Mouse (Mus musculus): ENCODE measurements around the gene Gjd3.

Gene Gjd3

DNA sequence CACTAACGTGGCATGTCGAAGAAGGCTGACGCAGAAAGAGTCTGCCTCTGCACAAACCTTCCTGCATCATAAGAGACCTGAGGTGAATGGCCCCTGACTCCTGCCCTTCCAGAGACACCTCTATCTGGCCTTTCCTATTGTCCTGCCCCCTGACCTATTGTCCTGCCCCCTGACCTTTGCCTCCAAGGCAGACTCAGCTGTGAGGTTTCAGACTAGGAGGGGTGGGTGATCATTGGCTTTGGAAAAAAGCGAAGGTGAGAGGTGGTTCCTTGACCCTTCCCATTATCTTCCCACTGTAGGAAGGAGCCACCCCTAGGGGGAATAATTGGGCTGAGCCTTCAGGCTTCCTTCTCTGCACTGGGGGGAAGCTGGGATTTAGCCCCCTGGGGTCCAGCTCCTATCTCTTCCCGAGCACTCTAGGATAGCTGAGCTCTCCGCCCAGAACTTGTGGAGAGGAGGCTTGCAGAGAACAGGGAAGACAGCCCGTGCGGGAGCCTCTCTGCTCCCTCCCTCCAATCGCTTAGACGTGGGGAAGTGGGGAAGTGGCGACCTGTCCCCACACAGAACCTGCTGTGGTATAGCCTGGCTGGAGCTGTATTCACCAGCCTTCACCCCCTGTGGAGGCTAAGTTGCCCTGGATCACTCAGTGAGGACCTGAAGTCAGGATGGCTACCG is 20.3 kb downstream of the Gjd3 start:
- no peak for DNase-seq (ENCODE audit: low spot score)

DNA sequence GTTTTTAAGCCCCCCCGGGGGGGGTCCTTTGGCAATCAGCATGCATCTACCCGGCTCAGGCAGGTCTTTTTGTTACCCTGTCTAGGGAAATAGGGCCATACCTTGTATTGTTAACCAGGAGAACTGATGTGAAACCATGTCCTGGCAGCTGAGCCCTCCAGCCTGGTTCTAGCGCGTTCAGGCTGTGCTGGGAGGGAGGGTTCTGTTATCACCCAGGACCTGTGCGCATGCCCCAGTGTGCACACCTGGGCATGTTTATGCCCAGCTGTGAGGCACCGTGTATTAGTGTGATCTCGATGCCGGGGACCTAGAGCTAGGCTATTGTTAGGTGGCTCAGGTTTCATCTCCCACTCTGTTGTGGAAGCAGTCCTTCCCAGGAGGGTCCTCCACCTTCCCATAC is 21.1 kb downstream of the Gjd3 start:
- peak; percentile 51 for DNase-seq (ENCODE audit: low spot score)

DNA sequence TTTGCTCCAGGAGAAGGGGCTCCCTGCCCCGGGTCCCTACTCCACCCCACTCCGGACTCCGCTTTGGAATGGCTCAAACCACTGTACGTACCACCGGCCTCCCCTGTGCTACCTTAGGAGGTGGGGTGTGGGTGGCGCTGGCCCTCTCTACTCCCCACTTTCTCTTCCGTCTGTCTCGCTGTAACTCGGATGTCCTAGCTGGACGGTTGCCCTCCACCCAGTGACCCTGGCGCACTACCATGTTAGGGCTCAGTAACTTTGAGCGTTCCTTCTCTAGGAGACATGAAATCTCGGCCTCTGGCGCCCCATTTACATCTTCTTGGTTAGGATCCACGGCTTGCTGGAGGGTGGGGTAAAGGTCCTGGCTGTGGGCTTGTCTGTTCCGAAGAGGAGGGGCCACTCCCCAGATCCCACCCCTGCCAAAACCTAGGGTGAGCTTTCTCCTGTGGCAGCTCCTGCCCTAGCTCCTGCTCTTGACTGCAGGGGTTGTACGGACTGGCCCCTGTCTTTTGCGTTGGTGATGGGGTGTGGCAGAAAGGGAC is 21.7 kb downstream of the Gjd3 start:
- DNase-seq (ENCODE audit: low spot score): no peak

DNA sequence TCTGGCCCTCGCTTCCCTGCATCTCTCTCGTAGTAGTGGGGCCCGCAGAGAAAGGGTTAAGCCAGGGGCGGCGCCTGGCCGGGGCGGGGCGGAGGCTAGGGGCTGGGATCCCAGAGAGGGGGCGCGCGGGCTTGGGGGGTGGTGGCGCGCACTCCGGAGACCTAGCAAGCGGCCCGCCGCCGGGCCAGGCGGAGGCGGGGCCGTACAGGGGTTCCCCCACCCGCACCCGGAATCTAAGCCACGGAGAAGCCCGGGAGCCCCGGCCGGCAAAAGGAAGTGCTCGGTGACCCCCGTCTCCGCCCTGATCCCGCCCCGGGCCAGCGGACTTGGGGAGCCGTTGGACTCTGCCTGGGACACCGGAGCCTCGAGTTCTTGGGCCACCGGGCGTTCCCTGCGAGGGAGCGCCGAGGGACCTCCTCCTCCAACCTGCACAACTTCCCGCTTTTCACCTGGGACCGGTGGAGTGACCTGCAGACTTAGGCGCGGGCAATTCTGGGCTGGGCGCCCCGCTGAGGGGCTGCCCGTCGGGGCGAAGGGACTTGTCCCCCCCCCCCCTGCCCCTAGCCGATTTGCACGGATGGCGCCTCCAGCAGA is 22.4 kb downstream of the Gjd3 start:
- DNase-seq (ENCODE audit: low spot score): peak; percentile 55

DNA sequence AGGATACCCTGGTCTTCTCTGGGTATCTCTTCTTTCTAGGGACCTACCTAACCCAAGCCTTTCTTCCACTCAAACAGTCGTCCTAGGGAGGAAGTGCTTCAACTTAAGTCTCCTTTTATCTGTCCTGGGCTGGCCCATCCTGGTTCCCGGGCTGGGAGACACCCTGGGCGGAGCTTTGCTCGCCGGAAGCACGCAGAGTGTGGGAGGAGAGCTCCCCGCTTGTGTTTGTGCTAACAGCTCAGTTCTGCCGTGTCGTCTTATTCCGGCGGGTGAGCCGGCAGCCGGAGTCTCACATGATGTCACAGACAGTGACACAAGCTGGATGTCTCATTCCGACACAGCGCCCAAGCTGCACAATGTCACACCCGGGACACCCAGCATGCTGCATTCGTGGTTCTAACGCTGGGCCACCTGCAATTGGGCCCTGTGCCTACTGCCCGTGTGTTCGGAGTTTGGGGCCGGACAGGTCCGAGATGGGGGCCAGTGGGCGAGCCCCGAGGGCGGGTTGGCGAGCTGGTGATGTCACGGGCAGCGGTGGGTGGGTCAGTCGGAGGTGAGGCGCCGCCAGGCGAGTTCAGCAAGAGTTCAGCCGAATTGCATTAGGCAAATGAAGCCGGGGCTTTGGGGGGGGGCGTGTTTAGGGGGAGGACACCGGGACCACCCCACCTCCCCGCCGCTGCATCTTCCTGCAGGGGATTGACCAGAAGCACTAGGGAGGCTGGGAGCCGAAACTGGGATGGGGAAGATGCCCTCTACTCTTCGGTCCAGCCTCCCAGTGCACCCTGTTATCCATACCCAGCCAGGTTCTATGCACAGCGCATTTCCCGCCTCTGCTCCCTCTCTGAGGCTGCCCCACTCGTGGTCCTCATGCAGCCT is 23.1 kb downstream of the Gjd3 start:
- DNase-seq (ENCODE audit: low spot score): peak; percentile 94

DNA sequence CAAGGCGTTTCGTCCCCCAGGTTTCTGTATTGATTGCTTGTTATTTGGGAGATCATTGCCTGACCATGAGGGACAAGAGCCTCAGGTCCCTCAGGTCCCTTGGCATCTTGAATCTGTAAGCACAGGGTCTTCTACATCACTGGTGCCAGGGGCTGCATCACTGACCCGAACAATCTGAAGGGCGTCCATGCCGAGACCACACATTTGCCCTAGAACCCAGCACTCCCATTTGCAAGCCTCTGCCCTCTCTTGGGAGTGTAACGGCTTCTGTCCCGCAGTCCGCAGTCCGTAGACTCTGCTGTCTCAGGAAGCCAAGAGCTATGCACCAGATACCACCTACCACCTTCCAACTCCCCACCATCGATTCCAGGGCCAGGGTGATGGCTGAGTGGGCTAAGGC is 26.5 kb downstream of the Gjd3 start:
- DNase-seq (ENCODE audit: low spot score): no peak

DNA sequence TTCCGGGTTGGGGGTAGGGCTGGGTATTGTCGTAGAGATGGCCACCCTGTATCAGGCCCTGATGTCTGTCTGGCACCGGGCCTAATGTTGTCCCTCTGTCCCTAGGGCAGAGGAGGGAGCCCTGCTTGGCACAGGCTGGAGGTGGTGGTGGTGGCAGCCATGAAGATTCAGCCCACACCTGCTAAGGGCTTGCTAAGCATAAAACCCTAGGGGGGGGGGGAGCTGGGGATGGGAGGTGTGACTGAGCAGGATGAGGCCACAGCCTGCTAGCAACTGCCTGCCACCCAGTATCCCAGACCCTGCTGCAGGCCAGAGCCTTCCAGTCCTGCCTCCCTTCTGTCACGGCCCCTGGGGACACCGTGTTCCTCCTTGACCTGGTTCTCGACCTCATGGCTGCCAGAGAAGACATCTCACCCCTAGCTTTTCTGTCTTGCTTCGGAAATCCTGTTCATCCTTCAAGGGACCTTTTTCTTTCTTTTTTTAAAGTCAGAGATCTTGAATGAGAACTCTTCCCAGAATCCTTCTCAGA is 27.0 kb downstream of the Gjd3 start:
- DNase-seq (ENCODE audit: low spot score): no peak

DNA sequence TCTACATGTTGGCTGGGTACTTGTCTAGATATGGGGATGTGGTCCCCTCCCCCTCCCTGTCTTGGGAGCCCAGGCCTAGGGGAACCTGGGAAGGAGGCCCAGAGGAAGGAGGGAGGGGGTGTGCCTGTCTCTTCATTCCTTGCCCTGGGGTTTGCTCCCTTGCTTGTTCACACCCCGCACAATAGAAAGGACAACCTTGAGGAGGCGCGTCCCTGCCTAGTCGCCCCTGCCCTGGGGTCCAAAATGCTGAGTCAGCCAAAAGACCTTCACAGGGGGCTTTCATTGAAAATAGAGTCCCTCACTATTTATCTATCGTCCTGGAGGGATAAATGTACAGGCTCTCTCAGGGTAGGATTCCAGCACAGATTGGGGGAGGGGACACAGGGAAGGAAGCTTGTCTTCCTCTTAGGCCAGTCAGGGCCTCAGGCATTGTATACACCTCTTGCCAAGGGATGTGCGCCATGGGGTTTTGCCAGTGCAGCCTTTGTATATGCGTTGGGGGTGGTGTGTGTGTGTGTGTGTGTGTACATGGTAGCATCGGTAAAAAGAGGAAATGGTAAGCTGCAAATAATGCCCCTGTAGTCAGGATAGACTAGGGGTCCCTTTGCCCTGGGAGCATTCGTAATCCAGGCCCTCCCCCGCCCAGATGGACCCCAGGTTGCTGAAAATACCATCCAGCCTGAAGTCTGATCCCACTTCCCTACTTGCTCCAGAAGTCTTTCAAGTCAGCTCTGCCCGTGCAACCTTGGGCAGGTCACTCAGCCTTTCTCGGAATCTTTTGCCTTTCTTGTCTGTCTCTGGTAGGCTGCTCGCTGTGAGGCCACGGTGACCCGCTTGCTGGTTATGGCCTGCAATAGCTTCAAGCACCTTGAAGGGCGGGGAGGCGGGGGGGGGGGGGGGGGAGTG is 27.8 kb downstream of the Gjd3 start:
- no peak for DNase-seq (ENCODE audit: low spot score)

DNA sequence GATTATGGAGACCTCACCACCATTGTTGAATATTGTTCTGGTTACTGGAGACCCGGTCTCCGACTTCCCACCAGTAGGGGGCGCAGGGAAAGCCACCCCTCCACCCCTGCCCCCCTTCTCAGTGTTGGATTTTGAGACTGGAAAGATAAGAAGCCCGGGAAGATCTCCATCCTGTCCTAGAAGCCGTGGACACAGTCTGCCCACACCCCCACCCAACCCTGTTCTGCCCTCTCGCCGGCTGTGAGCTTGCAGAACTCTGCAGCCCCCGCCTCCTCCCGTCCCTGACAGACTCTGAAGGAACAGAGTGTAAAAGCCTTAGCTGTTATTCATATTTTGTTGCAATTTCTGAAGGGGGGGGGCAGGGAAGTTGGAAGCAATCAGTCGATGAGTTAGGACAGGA is 28.4 kb downstream of the Gjd3 start:
- DNase-seq (ENCODE audit: low spot score): peak; percentile 59

DNA sequence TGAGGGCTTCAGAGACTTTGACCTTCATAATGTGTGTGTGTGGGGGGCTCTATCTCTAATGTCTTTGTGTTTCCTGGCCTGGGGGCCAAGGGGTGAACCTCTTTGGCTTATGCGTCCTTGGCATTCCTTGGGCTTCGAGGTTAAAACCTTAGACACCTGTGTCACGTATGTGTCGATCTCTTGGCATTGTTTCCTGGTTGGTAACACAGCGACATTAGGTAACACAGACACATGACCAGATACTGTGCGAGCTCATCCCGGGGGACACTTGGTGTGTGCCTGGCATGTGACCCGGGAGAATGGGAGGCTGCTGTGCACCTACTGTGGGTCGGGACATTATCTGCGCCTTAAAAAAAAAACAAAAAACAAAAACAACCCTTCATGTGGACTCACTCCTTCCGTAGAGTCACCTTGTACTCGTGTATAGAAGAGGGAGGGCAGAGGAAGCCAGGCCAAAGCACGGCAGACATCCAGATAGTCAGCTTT is 28.9 kb downstream of the Gjd3 start:
- no peak for DNase-seq (ENCODE audit: low spot score)

DNA sequence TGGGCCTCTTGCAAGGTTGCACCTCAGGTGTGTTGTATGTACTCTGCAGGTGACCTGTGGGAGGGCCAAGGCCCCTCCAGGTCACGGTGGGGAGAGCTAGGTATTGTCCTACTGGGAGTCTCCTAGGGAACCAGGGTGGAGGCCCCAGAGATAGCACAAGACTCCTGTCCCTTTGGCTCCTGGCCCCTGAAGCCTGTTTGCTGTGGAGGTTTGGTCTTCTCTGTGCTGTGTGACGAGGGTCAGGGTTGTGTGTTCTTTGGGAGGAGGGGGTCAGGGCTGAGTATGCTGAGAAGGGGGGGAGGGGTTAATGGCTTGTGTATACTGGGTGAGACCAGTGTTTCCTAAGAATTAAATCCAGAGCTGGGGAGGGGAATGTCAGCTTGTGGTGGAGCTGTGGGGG is 29.5 kb downstream of the Gjd3 start:
- DNase-seq (ENCODE audit: low spot score): no peak

DNA sequence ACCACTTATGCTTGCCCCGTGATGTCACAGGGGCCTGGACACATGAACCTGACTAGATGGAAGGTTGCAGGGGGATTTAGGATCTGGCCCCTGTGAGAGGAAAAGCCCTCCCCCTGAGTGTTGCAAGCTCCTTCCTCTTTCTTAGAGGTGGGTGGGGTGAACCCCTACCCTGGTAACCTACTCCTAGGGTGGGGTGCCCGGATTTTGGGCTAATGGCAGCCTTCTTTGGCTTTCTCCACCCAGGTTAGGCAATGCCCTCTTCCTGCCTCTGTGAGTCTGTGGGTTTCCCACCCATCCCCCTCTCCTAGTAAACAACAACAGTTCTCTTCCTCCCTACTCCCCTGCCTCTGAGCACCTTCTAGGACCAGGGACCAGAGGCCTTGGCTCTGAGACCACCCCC is 30.1 kb downstream of the Gjd3 start:
- no peak for DNase-seq (ENCODE audit: low spot score)

DNA sequence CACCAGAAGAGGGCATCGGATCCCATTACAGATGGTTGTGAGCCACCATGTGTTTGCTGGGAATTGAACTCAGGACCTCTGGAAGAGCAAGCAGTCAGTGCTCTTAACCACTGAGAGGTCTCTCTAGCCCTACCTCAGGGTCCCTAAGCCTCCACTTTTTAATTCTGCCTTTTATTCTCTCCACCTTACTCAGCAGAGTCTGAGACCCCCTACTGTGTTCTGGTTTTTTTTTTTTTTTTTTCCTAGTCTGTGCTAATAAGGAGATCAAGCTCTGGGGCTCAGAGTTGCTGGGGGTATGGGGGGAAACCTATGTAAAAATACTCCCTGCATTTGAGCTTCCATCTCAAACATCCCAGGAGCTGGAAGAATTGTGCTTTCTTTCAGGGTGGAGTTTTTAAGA is 30.7 kb downstream of the Gjd3 start:
- DNase-seq (ENCODE audit: low spot score): no peak

DNA sequence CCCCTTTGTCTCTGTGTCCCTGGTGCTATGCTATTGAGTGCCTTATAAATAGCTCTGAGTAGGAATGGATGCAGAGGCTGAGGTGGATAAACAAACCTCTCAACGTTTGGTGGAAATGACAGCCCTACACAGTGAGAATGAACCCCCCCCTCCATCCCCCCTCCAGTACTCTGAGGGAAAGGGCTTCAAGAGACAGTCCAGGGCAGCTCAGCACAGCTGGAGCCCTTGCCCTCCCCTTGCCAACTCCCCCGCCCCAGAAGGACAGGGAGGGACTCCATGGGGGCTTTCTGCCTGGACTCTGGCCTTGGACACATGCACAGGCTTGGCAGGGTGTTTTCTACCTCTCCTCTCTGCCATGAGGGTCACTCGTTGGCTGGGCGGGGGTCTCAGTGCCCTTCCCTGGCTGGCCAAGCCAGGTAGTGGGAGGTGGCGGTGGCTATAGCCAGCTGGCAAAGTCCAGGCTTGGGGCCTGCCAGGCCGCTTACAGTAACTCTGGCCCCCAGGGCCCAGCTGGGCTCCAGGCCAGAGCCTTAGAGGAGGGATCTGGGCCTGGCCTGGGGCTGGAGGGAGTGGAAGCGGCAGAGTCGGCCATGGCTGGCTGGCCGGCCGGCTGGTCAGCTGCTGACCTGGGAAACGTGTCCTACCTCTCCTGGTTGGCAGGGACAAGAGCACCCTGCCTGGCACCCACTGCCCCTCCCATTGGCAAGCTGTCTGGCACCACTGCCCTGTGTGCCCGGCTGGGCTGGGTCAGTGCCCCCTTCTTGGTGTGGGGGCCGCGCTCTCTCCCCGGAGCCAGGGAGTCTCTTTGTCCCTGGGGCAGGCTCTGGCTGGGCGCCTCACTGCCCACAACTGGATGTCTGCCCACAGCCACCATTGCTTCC is 31.6 kb downstream of the Gjd3 start:
- DNase-seq (ENCODE audit: low spot score): no peak

DNA sequence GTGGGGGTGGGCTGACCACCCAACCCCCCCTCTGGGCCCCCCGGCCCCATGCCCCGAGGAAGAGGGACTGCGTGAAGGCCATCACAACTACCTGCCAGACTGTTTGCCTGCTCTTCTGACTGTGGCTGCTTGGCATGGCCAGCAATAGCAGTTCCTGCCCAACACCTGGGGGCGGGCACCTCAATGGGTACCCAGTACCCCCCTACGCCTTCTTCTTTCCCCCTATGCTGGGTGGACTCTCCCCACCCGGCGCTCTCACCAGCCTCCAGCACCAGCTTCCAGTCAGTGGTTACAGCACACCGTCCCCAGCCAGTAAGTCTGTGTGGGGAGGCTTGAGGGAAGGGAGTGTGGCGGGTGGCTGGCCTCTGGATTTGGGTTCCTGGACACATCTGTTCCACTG is 32.3 kb downstream of the Gjd3 start:
- no peak for DNase-seq (ENCODE audit: low spot score)

DNA sequence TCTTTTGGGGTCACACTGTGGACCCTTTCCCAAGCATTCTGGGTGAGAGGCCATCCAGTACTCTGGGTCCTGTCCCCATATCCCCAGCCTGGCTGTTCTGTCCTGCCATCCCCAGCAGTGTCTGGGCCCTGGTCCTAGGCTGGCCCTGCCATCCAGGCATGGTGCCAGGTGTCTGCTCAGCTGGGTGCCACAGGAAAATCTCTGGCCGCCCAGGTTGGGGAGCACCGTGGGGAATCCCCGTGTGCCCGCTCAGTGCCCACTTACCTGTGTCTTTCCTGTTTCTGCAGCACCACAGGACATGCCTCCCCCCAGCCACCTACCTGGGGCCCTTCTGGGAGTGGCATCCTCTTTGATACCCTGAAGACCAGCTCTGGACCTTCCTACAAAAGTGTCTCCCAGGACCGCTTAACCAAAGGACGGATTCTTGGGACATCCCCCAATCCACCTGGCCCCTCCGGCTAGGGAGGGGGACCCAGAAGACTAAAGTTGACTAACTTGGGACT is 32.8 kb downstream of the Gjd3 start:
- no peak for DNase-seq (ENCODE audit: low spot score)

DNA sequence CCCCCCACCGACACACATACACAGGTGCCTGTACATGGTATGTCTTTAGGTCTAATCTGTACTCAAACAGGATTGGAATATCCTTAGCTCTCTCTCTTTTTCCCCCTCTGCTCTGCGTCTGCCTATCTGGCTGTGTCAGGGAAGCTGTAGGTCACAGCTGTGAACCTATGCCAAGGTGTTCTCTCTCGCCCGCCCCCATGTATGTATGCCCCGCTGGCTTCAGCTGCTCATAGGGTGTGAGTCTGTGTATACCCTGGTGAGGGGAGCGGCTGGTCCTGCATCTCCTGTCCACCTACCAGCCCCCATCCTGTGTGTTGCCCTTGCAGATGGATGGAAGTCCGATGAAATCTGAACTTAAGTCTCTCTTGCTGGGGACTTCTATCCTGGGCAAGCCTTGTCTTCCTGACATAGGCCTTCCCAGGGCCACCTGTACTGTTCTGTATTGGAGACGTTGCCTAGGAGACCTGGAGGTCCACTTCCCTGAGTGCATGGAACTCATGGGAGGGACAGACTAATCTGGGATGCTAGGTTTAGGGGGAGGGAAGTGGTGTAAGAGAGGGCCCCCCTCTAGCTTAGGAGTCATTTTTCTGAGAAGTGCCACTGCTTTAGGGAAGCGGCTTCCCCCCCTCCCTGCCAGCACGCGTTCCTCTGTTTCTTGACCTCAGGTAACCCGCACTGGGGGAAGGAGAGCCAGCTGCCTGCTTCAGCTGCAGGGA is 33.4 kb downstream of the Gjd3 start:
- DNase-seq (ENCODE audit: low spot score): no peak

DNA sequence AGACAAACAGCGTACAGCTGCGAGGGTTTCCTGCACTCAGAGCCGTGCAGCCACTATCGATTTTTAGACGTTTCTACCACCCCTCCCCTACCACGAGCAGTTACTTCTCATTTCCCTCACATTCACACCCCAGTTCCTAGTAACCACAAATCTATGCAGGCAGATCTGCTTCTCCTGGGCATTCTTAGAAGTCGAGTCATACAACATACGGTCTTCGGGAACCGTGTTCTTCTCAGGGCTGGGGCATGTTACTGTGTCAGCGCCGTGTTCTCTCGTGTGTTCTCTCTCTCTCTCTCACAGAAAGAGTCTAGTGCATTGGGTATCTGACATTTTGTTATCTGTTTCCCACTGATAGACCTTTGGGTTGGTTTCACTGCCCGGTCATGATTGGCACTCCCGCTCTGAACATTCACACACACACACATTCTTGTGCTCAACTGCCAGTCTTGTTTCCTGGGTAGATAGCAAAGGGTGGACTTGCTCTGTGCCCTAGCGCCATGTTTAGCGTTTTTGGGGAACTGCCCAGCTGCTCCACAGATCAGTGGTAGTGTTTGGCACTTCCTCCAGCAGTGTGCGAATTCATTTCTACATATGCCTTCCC is 34.7 kb downstream of the Gjd3 start:
- DNase-seq (ENCODE audit: low spot score): peak; percentile 44

DNA sequence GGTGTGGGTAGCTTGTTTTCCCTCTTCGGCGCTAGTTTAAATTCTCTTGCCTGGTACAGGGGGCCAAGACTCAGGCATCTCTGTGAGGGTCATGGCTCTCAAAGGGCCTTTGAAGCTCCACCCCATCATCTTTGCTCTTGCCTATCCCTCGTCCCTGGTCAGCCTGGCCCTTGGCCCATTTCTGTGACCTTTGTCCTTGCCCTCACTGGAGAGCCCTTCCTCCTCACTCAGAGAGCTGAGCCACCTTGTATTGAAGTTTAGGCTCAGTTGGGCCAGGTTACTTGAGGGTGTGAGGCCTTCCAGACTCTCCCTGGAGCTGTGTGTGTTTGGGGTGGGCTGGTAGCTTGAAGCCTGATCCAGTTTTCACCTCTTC is 37.2 kb downstream of the Gjd3 start:
- no peak for DNase-seq (ENCODE audit: low spot score)
